Mouse (Mus musculus) midbrain, embryonic 12.5 days (tissue): ENCODE data around the gene Fcgrt. TPM values are rescaled to one million over a fixed set of nuclear protein-coding genes. Genes with fewer than 3 reads are reported as not detected.

Source experiments
- ATAC-seq: fragments of 200-750 bp; cut with Nextera tagmentation; 2 replicates; pipeline ENCODE4 v1.8.0; 2017; ENCODE audit warnings: low read depth, moderate TSS enrichment, moderate library complexity; ENCODE audit not compliant: low FRiP score
- H3K27ac ChIP-seq: fragments of 300-500 bp; sonication (generic); replicated peaks from 2 replicates; pipeline ENCODE4 v1.5.1; 2016; ENCODE audit warnings: mild to moderate bottlenecking
- H3K27me3 ChIP-seq: fragments of 300-500 bp; sonication (generic); 2 replicates; pipeline ENCODE4 v1.6.1; 2016; ENCODE audit warnings: mild to moderate bottlenecking
- H3K36me3 ChIP-seq: fragments of 300-500 bp; sonication (generic); 2 replicates; pipeline ENCODE4 v1.6.1; 2016
- H3K4me1 ChIP-seq: fragments of 300-500 bp; sonication (generic); 2 replicates; pipeline ENCODE4 v1.6.1; 2016
- H3K4me2 ChIP-seq: fragments of 300-500 bp; sonication (generic); replicated peaks from 2 replicates; pipeline ENCODE4 v1.6.1; 2016; ENCODE audit warnings: mild to moderate bottlenecking, moderate library complexity
- H3K4me3 ChIP-seq: fragments of 300-500 bp; sonication (generic); 2 replicates; pipeline ENCODE4 v1.5.1; 2016; ENCODE audit warnings: mild to moderate bottlenecking
- H3K9ac ChIP-seq: fragments of 300-500 bp; sonication (generic); replicated peaks from 2 replicates; pipeline ENCODE4 v1.6.1; 2016; ENCODE audit warnings: mild to moderate bottlenecking, moderate library complexity
- H3K9me3 ChIP-seq: fragments of 300-500 bp; sonication (generic); 2 replicates; pipeline ENCODE4 v1.6.1; 2016; ENCODE audit warnings: mild to moderate bottlenecking
- WGBS: fragments of 180-500 bp; shearing (Covaris S2); methylation state at CpG from one replicate; pipeline ENCODE4 v1.1.7; 2016; 5-methylcytosine and 5-hydroxymethylcytosine counted together
- polyA plus RNA-seq: library from polyadenylated mRNA; unstranded; fragments of >200 nt; fragmentation: Nextera tagmentation; extraction: Ambion mirVana; gene quantifications from 2 replicates; pipeline ENCODE4 v1.2.1, GENCODE M21; 2016

Gene Fcgrt
- polyA plus RNA-seq, 1 experiment from 2014 or later, result 25.9 TPM

- WGBS, result 86% methylated on average over 8 of the region's 8 CpGs
- Histone ChIP-seq H3K9ac (no peak overlapping the region), H3K27me3 (peaks cover 20% of the 10 kb centered on the region), H3K4me2 (no peak overlapping the region), H3K4me1 (peaks cover 10% of the 10 kb centered on the region; the same call in 1 of the 2 replicates), H3K36me3 (peaks cover 39% of the 10 kb centered on the region), H3K4me3 (no peak overlapping the region), H3K27ac (no peak overlapping the region), H3K9me3 (no peaks in the 10 kb centered on the region)
- ATAC-seq, result no peak
Observed at GRCm38 (mm10) chr7:45139904-45140723, 36.5 kb upstream of the Fcgrt start.

- no peak for ATAC-seq
Observed at GRCm38 (mm10) chr7:45138403-45138802, 34.8 kb upstream of the Fcgrt start.

GRCm38 (mm10) chr7:45137171-45138006 is 33.7 kb upstream of the Fcgrt start:
- 89% methylated on average over 12 of the region's 12 CpGs for WGBS
- Histone ChIP-seq H3K9me3 (0 out of 2 replicates have a peak, but pooled peaks cover 2% of the 10 kb centered on the region), H3K4me2 (no peak overlapping the region), H3K9ac (no peak overlapping the region), H3K27me3 (peaks cover 34% of the 10 kb centered on the region), H3K27ac (no peak overlapping the region), H3K36me3 (peaks cover 13% of the 10 kb centered on the region), H3K4me3 (no peak overlapping the region), H3K4me1 (peaks cover 10% of the 10 kb centered on the region; the same call in 1 of the 2 replicates)
- ATAC-seq, result no peak

More at GRCm38 (mm10) chr7:45138403-45138802, 34.8 kb upstream of the Fcgrt start:
- no peak overlapping the region for H3K9ac ChIP-seq
- H3K4me1 ChIP-seq, result peaks cover 10% of the 10 kb centered on the region; the same call in 1 of the 2 replicates
- H3K27ac ChIP-seq, result no peak overlapping the region
- no peak overlapping the region for H3K4me2 ChIP-seq
- H3K27me3 ChIP-seq, result peaks cover 34% of the 10 kb centered on the region
- no peaks in the 10 kb centered on the region for H3K9me3 ChIP-seq
- 85% methylated on average over 1 of the region's 1 CpGs for whole genome bisulfite sequencing
- no peak overlapping the region for H3K4me3 ChIP-seq
- peaks cover 22% of the 10 kb centered on the region for H3K36me3 ChIP-seq

GRCm38 (mm10) chr7:45135993-45136567 is 32.4 kb upstream of the Fcgrt start, which contains the start of the genes Gm45713 and Flt3l:
Gm45713 (minus strand) TSS chr7:45136231.
Flt3l (minus strand) TSS chr7:45136432.
- Histone ChIP-seq H3K27me3 (peaks cover 34% of the 10 kb centered on the region), H3K4me1 (peaks cover 10% of the 10 kb centered on the region; the same call in 1 of the 2 replicates), H3K9ac (peak within 1 kb of the TSS; percentile 59), H3K4me3 (peak within 1 kb of the TSS; percentile 50), H3K36me3 (no peaks in the 10 kb centered on the region), H3K9me3 (0 out of 2 replicates have a peak, but pooled peaks cover 2% of the 10 kb centered on the region), H3K27ac (no peak within 1 kb of the TSS), H3K4me2 (peak within 1 kb of the TSS; percentile 76)
- ATAC-seq, result peak; percentile 68
- WGBS, result 4% methylated on average over 29 of the region's 29 CpGs

- 82% methylated on average over 3 of the region's 3 CpGs for WGBS
- no peak overlapping the region for H3K27ac ChIP-seq
Observed at GRCm38 (mm10) chr7:45135370-45135769, 31.7 kb upstream of the Fcgrt start.

GRCm38 (mm10) chr7:45134544-45135026 is 30.9 kb upstream of the Fcgrt start:
- peaks cover 34% of the 10 kb centered on the region for H3K27me3 ChIP-seq
- no peak for ATAC-seq
- no peak overlapping the region for H3K27ac ChIP-seq
- WGBS, result 7% methylated on average over 12 of the region's 12 CpGs
- no peak overlapping the region for H3K9ac ChIP-seq
- no peaks in the 10 kb centered on the region for H3K36me3 ChIP-seq
- 0 out of 2 replicates have a peak, but pooled peaks cover 2% of the 10 kb centered on the region for H3K9me3 ChIP-seq
- no peak overlapping the region for H3K4me3 ChIP-seq
- peaks cover 15% of the 10 kb centered on the region for H3K4me1 ChIP-seq
- no peak overlapping the region for H3K4me2 ChIP-seq

More at GRCm38 (mm10) chr7:45135370-45135769, 31.7 kb upstream of the Fcgrt start:
- Histone ChIP-seq H3K9ac (no peak overlapping the region), H3K36me3 (no peaks in the 10 kb centered on the region), H3K9me3 (0 out of 2 replicates have a peak, but pooled peaks cover 2% of the 10 kb centered on the region), H3K4me3 (0 out of 2 replicates have a peak overlapping the region, but pooled peaks have one; percentile 50), H3K27me3 (peaks cover 34% of the 10 kb centered on the region), H3K4me1 (peaks cover 10% of the 10 kb centered on the region; the same call in 1 of the 2 replicates), H3K4me2 (peak overlapping the region; percentile 76)
- ATAC-seq, result no peak

- Histone ChIP-seq H3K27me3 (peaks cover 34% of the 10 kb centered on the region), H3K4me1 (peaks cover 18% of the 10 kb centered on the region), H3K36me3 (no peaks in the 10 kb centered on the region), H3K9ac (no peak overlapping the region), H3K4me3 (no peak overlapping the region), H3K9me3 (0 out of 2 replicates have a peak, but pooled peaks cover 2% of the 10 kb centered on the region), H3K4me2 (no peak overlapping the region), H3K27ac (no peak overlapping the region)
- ATAC-seq, result no peak
- 77% methylated on average over 8 of the region's 8 CpGs for WGBS
Observed at GRCm38 (mm10) chr7:45133446-45134159, 30.0 kb upstream of the Fcgrt start.

GRCm38 (mm10) chr7:45131850-45132249 is 28.2 kb upstream of the Fcgrt start:
- peaks cover 6% of the 10 kb centered on the region for H3K36me3 ChIP-seq
- no peak overlapping the region for H3K4me3 ChIP-seq
- H3K9ac ChIP-seq, result no peak overlapping the region
- H3K27me3 ChIP-seq, result peaks cover 25% of the 10 kb centered on the region
- 74% methylated on average over 11 of the region's 11 CpGs for WGBS
- ATAC-seq, result no peak
- H3K9me3 ChIP-seq, result 0 out of 2 replicates have a peak, but pooled peaks cover 2% of the 10 kb centered on the region
- H3K27ac ChIP-seq, result no peak overlapping the region
- H3K4me1 ChIP-seq, result peaks cover 27% of the 10 kb centered on the region
- no peak overlapping the region for H3K4me2 ChIP-seq

GRCm38 (mm10) chr7:45129776-45130512 is 26.3 kb upstream of the Fcgrt start:
- H3K4me1 ChIP-seq, result peaks cover 33% of the 10 kb centered on the region
- 0 out of 2 replicates have a peak overlapping the region, but pooled peaks have one; percentile 52 for H3K9ac ChIP-seq
- H3K27ac ChIP-seq, result peak overlapping the region; percentile 88
- 0 out of 2 replicates have a peak, but pooled peaks cover 2% of the 10 kb centered on the region for H3K9me3 ChIP-seq
- no peak for ATAC-seq
- H3K27me3 ChIP-seq, result peaks cover 12% of the 10 kb centered on the region
- peaks cover 25% of the 10 kb centered on the region for H3K36me3 ChIP-seq
- H3K4me3 ChIP-seq, result 0 out of 2 replicates have a peak overlapping the region, but pooled peaks have one; percentile 94
- peak overlapping the region; percentile 56 for H3K4me2 ChIP-seq
- WGBS, result 53% methylated on average over 15 of the region's 15 CpGs

GRCm38 (mm10) chr7:45129318-45129717 is 25.7 kb upstream of the Fcgrt start:
- peaks cover 27% of the 10 kb centered on the region for H3K36me3 ChIP-seq
- ATAC-seq, result no peak; the same call in 1 of the 2 replicates
- H3K27me3 ChIP-seq, result peaks cover 6% of the 10 kb centered on the region; the same call in 1 of the 2 replicates
- H3K4me1 ChIP-seq, result peaks cover 38% of the 10 kb centered on the region
- under 1% methylated on average over 17 of the region's 17 CpGs for WGBS
- H3K9me3 ChIP-seq, result 0 out of 2 replicates have a peak, but pooled peaks cover 2% of the 10 kb centered on the region
- H3K4me2 ChIP-seq, result peak overlapping the region; percentile 56
- H3K27ac ChIP-seq, result peak overlapping the region; percentile 88
- H3K4me3 ChIP-seq, result peak overlapping the region; percentile 94
- peak overlapping the region; percentile 52 for H3K9ac ChIP-seq
